Mouse (Mus musculus) lung, adult 2 months (tissue): ENCODE results near the gene Pla2g16.

Source experiments
- CTCF ChIP-seq: fragments of 200-500 bp; IDR thresholded peaks from 2 replicates; pipeline ENCODE4 v1.5.1; 2011; ENCODE audit warnings: mild to moderate bottlenecking, low read length, control low read depth; ENCODE audit not compliant: insufficient read depth
- POLR2A ChIP-seq: fragments of 200-500 bp; IDR thresholded peaks from 2 replicates; pipeline ENCODE4 v1.6.1; 2011; ENCODE audit warnings: low read depth, mild to moderate bottlenecking, control low read depth, low read length, borderline replicate concordance; ENCODE audit errors: extremely low read depth

GRCm38 (mm10) chr19:7616231-7616930 lies 59.1 kb downstream of the Pla2g16 start:
- TF ChIP-seq CTCF, result no peak
- TF ChIP-seq POLR2A, result no peak
